Mouse (Mus musculus) adrenal gland, adult 8-10 months (tissue): Measurements from ENCODE around the gene Lix1l. TPM values are rescaled to one million over a fixed set of nuclear protein-coding genes. Genes with fewer than 3 reads are reported as not detected.
A peak's percentile ranks its signal among the peaks of the same experiment; 100 is the strongest.
"Not testable (repeated sequence)": the region's sequence is repeated elsewhere in the genome, so short reads cannot be mapped to it uniquely, and the experiment has no call there.

Experiments used
- DNase-seq: peaks from one replicate; pipeline ENCODE4 v3.0.0; 2022
- total RNA-seq, 4 experiments: library from RNA; stranded (reverse); gene quantifications; 2 replicates each; pipeline ENCODE4 v1.2.4; 2022

Gene Lix1l
- total RNA-seq, 4 experiments from 2014 or later: 47.8 to 57.8 (median 54.5) TPM

DNA sequence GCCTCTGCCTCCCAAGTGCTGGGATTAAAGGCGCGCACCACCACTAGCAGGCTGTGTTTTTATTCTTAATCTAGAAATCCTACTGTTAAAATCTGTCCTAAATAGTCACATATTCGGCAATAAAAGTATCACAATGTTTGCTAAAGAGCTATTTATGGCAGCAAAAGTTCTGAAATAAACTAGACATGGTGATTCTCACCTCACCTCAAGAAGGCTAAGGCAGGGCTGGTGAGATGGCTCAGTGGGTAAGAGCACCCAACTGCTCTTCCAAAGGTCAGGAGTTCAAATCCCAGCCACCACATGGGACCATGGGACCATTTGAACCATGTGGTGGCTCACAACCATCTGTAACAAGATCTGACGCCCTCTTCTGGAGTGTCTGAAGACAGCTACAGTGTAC lies 10.3 kb upstream of the Lix1l start:
- no peak for DNase-seq

DNA sequence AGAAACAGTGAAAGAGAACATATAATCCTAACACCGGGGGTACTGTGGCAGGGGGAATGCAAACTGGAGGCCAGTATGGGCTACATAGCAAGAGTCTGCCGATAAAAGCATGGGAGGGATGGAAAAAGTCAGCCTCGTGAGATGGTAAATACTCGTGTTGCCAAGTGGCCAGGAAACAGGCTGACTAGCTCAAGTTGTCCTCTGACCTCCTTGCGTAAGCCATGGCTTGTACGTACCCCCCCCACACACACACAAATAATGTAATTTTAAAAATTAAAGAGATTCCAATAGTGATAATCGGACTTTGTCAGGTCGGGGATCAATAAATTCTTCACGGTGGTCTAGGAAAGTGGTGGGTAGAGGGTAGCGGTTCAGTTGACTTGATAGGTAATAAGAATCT lies 7.6 kb upstream of the Lix1l start:
- no peak for DNase-seq

DNA sequence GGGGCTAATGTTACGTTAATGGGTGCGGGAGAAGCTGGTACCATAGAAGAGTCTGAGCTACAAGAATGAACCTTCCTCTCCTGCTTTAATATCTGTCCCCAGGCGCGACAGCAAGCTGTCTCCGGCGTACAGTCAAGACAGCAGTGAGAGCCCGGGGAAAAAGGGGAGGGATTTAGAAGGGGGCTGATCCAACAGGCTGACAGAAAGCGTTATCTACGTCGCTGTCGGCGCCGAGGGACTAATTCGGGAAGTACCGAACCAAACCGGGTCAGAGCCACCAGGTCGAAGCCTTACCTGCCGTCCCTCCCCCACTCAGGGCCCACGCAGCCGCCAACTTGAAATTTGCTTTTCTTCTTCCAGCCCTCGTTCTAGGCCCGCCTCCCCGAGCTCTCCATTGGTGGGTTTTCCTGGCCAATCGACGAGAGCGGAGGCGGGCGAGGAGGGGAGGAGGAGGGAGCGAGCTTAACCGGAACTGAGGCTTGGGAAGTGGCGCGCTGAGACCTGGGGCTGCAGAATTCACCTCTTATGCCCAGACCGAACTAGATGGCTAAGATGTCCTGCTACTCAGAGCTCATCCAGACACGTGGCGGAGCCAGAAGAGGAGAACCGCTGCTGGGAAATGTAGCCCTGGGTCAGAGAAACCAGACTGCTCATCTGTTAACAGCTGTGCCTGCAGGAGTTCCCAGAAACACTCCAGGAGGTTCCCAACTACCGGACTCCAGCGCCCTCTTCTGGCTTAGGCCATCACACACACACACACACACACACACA lies 7.0 kb upstream of the Lix1l start, which contains the start of gene Polr3gl:
Gene Polr3gl (minus strand): TSS at position 392 of the 771 bp plus-strand sequence.
- peak; percentile 91 for DNase-seq

DNA sequence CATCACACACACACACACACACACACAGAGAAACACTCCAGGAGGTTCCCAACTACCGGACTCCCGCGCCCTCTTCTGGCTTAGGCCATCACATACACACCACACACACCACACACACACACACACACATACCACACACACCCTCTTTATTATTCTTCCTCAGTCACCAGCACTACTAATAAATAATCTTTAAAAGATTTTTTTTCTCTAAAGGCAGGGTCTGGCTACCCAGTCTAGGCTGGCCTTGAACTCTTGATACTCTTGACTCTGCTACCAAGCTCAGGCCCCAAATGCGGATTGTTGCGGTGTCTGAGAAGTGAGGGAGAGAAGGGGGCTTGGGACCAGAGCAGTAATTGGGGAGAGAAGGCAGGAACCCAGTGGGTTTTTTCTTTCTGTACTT lies 6.1 kb upstream of the Lix1l start:
- no peak for DNase-seq

DNA sequence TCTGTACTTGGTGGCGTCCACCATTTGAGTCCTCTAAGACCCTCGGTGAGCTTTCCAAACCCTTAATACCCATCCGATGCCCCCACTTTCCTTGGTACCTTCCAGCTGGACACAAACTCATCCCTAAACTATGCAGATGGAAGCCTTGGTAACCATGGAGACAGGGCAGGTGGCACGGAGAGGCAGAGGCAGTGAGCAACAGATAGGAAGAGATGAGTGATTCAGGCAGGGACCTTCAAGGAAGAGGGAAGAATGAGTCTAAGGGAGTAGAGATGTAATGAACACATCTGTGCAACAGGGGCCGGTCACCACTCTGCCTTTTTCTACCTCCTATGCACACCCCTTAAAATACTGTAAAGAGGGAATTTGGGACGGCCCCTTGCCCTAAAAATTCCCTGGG lies 5.3 kb upstream of the Lix1l start:
- DNase-seq: no peak

DNA sequence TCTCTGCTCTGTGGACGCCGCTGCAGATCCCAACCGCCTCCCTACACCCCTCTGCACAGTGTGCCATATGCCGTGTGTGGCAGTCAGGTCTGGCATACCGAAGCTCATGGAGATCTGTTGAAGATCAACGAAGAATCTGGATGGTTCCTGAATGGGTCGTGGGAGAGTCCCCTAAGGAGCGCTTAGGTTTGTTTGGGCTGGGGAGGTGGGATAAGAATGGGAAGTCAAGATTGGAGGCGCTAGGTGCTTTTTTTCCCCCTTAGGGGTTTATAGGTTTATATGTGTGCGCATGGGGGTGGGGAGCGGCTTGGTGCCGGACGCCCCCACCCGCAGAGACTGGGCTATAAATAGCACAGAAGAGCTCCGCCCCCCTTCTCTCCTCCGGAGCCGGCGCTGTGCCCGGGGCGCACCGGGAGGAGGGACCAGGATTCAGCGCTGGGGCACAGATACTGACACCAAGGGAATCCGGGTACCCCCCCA lies 4.7 kb upstream of the Lix1l start, which contains the start of gene Ankrd34a:
Gene Ankrd34a (plus strand): TSS at position 409 of the 480 bp plus-strand sequence.
- no peak for DNase-seq

DNA sequence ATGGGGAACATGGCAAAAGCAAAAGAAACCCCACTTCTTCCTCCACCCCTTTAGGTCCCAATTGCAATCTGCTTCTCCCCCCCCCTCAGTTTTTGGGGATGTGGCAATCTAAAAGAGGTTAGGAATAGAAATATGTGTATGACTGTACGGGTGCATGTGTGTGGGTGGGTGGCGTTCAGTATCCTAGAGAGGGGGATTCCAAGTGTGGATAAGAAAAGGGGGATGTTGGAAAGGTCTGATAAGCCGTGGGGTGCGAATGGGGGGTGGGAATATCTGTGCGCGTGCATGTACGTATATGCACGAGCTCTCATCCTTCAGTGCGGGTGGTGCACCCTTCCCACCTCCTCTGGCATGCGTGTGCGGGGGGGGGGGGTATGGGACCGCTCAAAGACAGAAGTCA lies 4.1 kb upstream of the Lix1l start:
- no peak for DNase-seq

DNA sequence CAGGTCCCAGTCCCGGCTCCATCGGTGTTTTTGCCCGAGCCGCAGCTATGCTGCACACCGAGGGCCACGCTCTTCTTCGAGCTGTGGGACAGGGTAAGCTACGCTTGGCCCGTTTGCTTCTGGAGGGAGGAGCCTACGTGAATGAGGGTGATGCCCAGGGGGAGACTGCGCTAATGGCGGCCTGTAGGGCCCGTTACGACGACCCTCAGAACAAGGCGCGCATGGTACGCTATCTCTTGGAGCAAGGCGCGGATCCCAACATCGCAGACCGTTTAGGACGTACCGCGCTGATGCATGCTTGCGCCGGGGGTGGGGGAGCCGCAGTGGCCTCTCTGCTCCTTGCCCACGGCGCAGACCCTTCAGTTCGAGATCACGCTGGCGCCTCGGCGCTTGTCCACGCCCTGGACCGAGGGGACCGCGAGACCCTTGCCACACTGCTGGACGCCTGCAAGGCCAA lies 3.5 kb upstream of the Lix1l start:
- DNase-seq: no peak

DNA sequence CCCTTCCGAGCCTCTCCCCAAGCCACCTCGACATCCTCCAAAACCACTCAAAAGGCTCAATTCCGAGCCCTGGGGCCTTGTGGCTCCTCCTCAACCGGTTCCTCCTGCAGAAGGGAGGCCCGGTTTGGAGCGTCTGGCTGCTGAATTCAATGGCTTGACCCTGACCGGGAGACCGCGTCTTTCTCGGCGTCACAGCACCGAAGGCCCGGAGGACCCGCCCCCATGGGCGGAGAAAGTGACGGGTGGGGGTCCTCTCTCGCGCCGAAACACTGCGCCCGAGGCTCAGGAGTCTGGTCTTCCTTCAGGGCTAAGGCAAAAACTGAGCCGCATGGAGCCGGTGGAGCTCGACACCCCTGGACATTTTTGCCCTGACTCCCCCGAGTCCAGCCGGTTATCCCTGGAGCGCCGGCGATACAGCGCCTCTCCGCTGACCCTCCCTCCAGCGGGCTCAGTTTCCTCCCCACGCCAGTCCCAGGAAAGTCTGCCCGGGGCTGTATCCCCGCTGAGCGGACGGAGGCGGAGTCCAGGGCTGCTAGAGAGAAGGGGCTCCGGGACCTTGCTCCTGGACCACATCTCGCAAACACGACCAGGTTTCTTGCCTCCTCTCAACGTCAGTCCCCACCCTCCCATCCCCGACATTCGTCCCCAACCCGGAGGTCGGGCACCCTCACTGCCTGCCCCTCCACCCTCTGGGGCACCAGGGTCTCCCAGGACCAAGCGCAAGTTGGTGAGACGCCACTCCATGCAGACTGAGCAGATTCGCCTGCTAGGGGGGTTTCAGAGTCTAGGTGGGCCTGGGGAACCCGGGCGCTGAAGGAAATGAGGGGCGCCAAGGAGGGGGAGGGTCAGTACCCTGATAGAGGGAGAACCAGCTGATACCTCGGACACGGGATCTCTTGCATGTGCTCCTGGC lies 2.5 kb upstream of the Lix1l start:
- peak; percentile 74 for DNase-seq

DNA sequence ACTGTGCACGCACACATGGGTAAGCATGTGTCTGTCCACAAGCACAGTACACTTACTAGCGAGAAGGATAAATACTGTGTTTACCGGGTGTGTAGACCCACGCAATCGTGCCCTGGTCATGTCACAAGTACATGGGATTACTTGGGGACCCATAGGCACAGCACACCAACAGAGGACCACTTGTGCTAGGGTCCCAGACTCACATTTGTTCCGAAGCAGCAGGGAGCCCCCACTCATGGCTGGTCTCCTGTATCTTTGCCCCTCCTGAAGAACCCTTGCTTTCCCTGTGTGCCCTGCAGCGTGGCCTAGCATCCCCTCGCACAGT lies 1.9 kb upstream of the Lix1l start:
- DNase-seq: no peak

DNA sequence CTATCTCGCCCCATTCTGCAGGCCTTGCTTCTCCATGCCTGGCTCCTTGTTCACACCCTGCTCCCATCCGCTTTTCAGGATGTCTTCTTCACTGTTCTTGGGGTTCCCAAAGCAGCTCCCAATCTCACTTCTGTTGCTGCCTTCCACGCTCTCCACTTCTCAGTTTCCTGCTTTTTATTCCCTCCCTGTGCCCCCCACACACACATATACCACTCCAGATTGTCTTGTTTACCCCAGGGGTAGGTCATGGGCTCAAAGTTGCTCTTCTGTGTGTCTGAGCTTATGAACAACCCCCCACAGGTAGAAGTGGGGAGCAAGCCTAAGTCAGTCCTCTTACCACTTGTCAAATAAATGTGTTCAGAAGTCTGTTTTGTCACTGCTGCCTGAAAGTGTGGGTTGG lies 1.5 kb upstream of the Lix1l start:
- no peak for DNase-seq

DNA sequence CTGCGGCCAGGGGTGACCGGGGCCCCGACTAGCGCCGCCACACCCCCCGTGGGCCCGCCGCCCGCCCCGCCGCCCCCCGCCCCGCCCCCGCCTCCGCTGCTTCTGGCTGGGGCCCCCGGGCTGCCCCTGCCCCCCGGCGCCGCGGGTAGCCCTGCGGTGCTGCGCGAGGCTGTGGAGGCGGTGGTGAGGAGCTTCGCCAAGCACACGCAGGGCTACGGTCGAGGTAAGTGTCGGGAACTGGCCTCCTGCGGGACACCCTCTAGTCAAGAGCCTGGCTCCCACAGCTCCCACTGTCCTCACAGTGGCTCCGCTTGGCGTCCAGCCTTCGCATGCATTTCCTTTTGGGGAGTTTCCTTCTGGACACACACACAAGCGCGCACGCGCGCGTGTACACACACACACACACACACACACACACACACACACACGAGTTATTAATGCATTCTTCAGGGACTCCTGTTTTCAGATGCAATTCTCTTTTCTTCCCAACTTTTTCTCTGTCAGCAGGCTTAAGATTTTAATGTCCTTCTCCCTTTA lies 370 bp downstream of the Lix1l start:
- peak; percentile 74 for DNase-seq

DNA sequence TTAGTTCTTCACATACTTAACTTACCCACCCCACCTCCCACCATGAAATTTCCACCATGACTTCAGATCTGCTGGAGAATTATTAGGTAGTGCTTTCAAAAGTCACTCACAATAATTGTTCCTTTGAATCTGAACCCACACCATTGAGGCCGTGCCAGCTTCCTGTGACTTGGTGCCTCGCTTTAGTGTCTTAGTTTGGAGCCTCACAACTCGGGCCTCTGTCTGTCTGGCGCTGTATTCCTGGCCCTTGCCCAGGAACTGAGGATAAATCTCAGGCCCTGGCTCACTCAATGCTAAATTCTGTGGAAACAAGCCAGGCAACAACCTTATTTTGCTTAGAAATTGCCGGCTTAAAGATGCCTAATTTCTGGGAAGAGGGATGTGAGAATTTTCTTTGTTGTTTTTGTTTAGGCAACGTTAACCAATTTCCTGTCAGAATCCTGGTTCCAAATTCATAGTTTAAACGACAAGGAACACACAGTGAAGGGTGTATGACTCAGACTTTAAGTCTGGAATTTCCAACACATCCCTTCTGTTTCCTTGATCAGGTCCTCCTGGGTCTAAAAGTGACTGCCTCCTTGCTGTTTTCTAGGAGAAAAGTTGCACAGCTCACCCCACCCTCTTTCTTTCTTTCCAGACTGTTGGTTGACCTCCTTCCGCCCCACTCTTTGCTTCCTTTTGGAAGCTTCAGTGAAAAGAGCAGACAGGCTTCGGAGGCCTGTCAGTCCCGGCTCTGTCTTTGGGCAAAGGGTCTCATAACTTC lies 1.2 kb downstream of the Lix1l start:
- DNase-seq: no peak

DNA sequence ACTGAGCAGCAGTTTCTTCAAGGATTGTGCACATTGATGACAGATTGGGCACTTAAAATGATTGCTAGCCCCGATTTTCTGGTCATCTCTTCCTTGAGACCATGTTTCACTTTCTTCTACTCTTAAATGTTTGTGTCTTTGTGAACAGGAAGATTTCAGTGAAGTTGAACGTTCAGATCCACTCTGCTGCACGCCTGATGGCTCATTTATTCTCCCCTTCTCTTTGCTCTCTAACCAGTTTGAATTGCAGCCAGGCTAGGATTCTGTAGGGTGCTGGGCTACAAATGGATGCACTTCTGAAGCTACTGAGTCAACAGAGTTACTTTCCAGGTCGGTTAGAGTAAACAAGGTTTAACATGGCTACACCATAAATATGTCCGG lies 1.7 kb downstream of the Lix1l start:
- DNase-seq: no peak

DNA sequence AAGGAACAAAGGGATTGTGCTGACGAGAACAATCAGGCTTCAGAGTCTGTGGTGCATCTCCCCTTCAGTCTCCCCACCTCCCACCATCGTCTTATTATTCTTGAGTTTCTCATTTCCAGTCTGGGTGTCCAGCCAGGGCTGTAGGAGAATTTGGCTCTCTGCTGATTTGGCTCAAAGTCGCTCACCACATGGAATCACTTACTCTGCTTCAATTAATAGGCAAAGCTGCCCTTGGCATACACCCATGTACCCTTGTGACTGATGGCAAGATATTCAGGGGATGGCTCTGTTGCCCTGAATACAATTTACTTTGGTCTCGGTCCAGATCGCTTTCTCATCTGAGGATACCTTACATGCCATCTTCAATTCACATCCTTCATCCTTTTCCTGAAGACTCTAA lies 2.4 kb downstream of the Lix1l start:
- no peak for DNase-seq

DNA sequence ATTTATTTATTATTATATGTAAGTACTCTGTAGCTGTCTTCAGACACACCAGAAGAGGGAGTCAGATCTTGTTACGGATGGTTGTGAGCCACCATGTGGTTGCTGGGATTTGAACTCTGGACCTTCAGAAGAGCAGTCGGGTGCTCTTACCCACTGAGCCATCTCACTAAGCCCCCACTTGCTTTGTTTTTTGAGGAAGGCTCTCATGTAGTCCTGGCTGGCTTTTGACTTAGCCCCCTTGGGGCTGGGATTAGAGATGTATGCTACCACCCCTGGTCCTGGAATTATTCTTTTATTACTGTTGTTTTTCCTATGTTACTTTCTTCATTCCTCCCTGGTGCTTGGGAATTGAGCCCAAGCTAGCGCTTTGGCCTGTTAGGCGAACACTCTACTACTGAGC lies 5.1 kb downstream of the Lix1l start:
- not testable (repeated sequence) for DNase-seq

DNA sequence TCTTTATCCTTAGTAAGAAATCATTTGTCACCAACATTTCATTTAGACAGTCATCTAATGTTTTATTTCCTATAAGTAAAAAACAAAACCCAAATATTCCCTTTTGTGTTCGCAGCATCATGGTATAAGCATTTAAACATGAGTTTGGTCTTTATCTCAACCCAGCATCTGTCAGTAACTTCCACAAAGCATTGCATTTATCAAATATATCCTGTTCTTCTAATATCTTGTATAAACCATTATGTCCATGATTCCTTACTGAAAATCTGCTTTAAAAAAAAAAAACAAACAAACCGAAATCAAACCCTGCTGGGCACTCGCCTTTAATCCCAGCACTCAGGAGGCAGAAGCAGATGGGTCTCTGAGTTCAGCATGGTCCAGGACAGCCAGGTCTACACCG lies 5.7 kb downstream of the Lix1l start:
- DNase-seq: no peak

DNA sequence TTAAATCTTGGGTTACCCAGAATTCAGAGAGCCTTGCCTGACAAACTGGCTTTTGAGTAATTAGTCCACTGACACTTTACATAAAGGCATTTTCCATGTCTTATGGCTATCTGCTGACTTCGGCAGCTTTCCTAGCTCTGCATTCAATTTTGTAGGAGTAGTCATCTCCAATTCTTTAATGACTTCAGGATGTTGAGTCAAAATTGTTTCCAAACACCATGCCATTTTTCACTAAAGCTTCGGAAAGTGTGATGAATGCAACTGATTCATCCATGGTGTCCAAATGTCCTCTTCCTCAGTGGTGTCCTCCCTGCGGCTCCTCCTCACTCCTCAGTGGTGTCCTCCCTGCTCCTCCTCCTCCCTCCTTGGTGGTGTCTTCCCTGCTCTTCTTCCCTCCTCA lies 17.0 kb downstream of the Lix1l start:
- DNase-seq: no peak

DNA sequence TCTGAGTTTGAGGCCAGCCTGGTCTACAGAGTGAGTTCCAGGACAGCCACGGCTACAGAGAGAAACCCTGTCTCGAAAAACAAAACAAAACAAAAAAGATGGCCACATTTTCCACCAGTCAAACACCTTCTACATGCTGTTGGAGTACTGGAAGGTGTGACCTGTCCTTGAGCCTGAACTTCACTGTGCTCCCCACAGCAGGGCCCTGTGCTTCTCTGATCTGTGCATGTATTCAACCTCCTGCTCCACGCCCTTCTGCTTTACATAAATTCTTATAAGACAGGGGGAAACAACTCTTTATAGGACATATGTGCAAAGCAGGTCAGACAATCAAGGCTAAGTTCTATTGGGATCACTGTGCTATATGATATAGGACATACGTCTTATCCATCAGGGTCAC lies 22.3 kb downstream of the Lix1l start:
- DNase-seq: no peak

DNA sequence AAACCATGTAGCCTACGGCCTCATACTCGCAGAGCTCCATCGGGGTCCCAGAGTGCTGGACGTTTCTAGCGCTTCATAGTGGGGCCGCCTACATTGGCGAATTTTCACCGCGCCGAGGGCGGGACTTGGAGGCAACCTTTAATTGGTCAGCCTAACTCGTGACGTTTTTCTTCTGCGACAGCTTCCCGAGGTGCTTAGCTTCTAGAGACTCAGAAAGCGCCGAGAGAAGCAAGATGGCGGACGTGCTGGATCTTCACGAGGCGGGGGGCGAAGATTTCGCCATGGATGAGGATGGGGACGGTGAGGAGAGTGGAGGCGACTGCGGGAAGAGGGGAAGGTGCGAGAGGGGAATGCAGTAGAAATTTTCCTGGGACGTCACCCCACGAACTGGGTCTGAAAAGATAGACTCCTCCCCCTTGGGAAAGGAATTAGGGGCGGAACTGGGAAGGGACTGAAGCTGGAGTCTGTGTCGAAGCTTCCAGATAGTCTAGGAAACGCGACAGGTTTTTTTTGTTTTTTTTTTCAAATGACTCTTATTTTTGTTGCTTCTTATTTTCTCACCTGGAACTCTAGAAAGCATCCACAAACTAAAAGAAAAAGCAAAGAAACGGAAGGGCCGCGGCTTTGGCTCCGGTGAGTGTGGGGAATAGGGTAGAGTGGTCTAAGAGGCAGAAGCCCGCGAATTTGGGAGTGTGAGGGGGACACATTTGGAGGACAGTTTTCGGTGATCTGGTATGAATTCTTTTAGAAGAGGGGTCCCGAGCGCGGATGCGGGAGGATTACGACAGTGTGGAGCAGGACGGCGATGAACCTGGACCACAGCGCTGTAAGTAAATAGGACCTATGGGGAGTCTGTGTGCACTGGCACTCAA lies 29.0 kb downstream of the Lix1l start, which contains the start of gene Rbm8a:
Gene Rbm8a (plus strand): TSS at position 205 of the 872 bp plus-strand sequence.
- DNase-seq: peak; percentile 95

DNA sequence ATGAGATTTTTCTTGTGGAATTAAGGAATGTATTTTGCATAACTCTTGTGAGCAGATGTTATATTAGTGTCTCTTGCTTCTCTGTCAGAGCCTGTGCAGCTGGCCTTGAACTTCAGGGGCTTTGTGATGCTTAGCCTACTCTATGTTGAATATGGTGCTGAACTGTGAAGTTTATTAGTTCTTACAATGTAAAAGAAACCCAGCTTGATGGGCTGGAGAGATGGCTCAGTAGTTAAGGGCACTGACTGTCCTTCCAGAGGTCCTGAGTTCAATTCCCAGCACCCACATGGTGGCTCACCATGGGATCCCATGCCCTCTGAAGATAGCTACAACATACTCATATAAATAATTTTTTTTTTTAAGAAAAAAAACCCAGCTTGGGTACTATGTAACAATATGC lies 31.1 kb downstream of the Lix1l start:
- DNase-seq: no peak
